Mouse (Mus musculus): ENCODE measurements at regions not wholly inside any gene's neighbourhood (a gene's known extent, or its start where the extent isn't known, plus 50 kb on each side); places are given as distances from the start of the nearest gene placed in this dataset.

DNA sequence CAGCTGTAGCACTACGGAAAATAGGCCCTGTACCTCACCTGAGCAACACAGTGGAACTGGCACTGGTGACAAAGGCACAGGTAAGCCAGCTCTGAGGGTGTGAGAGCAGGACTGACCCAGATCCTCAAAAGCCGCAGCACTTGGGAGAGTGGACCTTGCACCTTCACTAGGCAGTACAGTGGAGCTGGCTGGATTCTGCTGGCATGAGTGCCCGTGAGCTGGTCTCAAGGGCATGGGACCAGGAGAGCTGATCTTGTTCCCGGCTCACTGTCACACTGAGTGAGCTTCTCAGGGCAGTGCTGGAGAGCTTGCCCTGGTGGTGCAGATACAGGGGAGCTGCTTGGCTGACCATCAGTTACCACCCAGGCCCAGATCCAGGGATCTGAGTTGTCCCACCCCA is 335.4 kb upstream of the Rgma start:
- TF ChIP-seq CTCF (IDR thresholded peaks at IDR 0.05; ENCODE audit: low read depth, low read length): no peak
- no peak for TF ChIP-seq POLR2A (IDR thresholded peaks at IDR 0.05; ENCODE audit: insufficient read depth, low read length)
- no peak for TF ChIP-seq EP300 (IDR thresholded peaks at IDR 0.05; ENCODE audit: insufficient read depth, low read depth, low read length)
